Mouse (Mus musculus) gastrocnemius, postnatal 36 days (tissue): Measurements from ENCODE around the gene Gm11596. TPM values are rescaled to one million over a fixed set of nuclear protein-coding genes. Genes with fewer than 3 reads are reported as not detected.
"Not testable (repeated sequence)": the region's sequence is repeated elsewhere in the genome, so short reads cannot be mapped to it uniquely, and the experiment has no call there.

Experiments
- DNase-seq, 2 experiments: peaks; one replicate each; pipeline ENCODE4 v3.0.0; 2022
- intact Hi-C: fragments of 180-260 bp; cut with DNase I; formaldehyde crosslinking; loops from one replicate; pipeline ENCODE4 v1.15.1; 2025
- long read RNA-seq, 2 experiments: library from polyadenylated mRNA; stranded (forward); transcript quantifications; one replicate each; pipeline ENCODE4 v2.0.0; 2021
- total RNA-seq, 2 experiments: library from RNA; stranded (reverse); gene quantifications; 2 replicates each; pipeline ENCODE4 v1.2.3; 2021

Gene Gm11596
- total RNA-seq: not detected
- long read RNA-seq, experiment 1: 0 reads
- long read RNA-seq, experiment 2: 0 reads

- DNase-seq: no peak
- intact Hi-C loops: no loop called here
Observed at GRCm38 (mm10) chr11:99793367-99793766, at the start of gene Gm11596. Gm11596 (minus strand) TSS chr11:99793467.

- DNase-seq: no peak
- intact Hi-C loops: no loop called here
Observed at GRCm38 (mm10) chr11:99842185-99842584, 48.9 kb upstream of the Gm11596 start.

- intact Hi-C loops: no loop called here
- no peak for DNase-seq
Observed at GRCm38 (mm10) chr11:99837966-99838365, 44.7 kb upstream of the Gm11596 start, which contains the start of gene 2300003K06Rik. 2300003K06Rik (minus strand) TSS chr11:99838066.

GRCm38 (mm10) chr11:99815566-99815965, 22.3 kb upstream of the Gm11596 start, which contains the start of gene Gm11564:
Gm11564 (minus strand) TSS chr11:99815666.
- DNase-seq, intact Hi-C loops: not testable (repeated sequence)

GRCm38 (mm10) chr11:99809792-99810191, 16.5 kb upstream of the Gm11596 start, which contains the start of gene Krtap4-13:
Krtap4-13 (minus strand) TSS chr11:99809892.
- DNase-seq, intact Hi-C loops: not testable (repeated sequence)

- not testable (repeated sequence) for DNase-seq
Observed at GRCm38 (mm10) chr11:99804346-99804745, 11.1 kb upstream of the Gm11596 start, which contains the start of gene Gm11554. Gm11554 (minus strand) TSS chr11:99804446.

GRCm38 (mm10) chr11:99798832-99799231, 5.6 kb upstream of the Gm11596 start, which contains the start of gene Gm11569:
Gm11569 (minus strand) TSS chr11:99798932.
- intact Hi-C loops, DNase-seq: not testable (repeated sequence)

More at GRCm38 (mm10) chr11:99804346-99804745, 11.1 kb upstream of the Gm11596 start, which contains the start of gene Gm11554:
- intact Hi-C loops: not testable (repeated sequence)

GRCm38 (mm10) chr11:99784900-99785299, 8.4 kb downstream of the Gm11596 start, which contains the start of gene Krtap4-9:
Krtap4-9 (plus strand) TSS chr11:99785200.
- intact Hi-C loops: not testable (repeated sequence)

GRCm38 (mm10) chr11:99780604-99781003, 12.7 kb downstream of the Gm11596 start, which contains the start of gene Krtap4-8:
Krtap4-8 (minus strand) TSS chr11:99780704.
- intact Hi-C loops: no loop called here
- no peak for DNase-seq

More at GRCm38 (mm10) chr11:99784900-99785299, 8.4 kb downstream of the Gm11596 start, which contains the start of gene Krtap4-9:
- not testable (repeated sequence) for DNase-seq

- no peak for DNase-seq
- intact Hi-C loops: no loop called here
Observed at GRCm38 (mm10) chr11:99778401-99778800, 14.9 kb downstream of the Gm11596 start.

- DNase-seq, intact Hi-C loops: not testable (repeated sequence)
Observed at GRCm38 (mm10) chr11:99772813-99773212, 20.5 kb downstream of the Gm11596 start, which contains the start of gene Gm11595. Gm11595 (minus strand) TSS chr11:99772913.

GRCm38 (mm10) chr11:99768410-99768809, 24.9 kb downstream of the Gm11596 start:
- no peak for DNase-seq
- intact Hi-C loops: no loop called here

- intact Hi-C loops: no loop called here
- DNase-seq: no peak
Observed at GRCm38 (mm10) chr11:99758877-99759276, 34.4 kb downstream of the Gm11596 start.

GRCm38 (mm10) chr11:99743985-99744384, 49.3 kb downstream of the Gm11596 start:
- intact Hi-C loops: no loop called here

More at GRCm38 (mm10) chr11:99743985-99744384, 49.3 kb downstream of the Gm11596 start:
- no peak for DNase-seq

Other genes starting within 250 kb of the Gm11596 start
- not detected for gene Krtap3-3, start 242.6 kb downstream of the Gm11596 start, total RNA-seq
- not detected for gene Krtap3-2, start 236.6 kb downstream of the Gm11596 start, total RNA-seq
- gene Gm11939, start 234.0 kb downstream of the Gm11596 start, total RNA-seq: not detected
- gene Krtap3-1, start 226.8 kb downstream of the Gm11596 start, total RNA-seq: not detected
- not detected for gene Krtap1-5, start 212.5 kb downstream of the Gm11596 start, total RNA-seq
- not detected for gene Krtap1-4, start 209.8 kb downstream of the Gm11596 start, total RNA-seq
- gene Krtap1-3, start 202.1 kb downstream of the Gm11596 start, total RNA-seq: not detected
- gene Krtap9-3, start 195.4 kb downstream of the Gm11596 start, total RNA-seq: not detected
- gene Gm11938, start 190.2 kb downstream of the Gm11596 start, total RNA-seq: not detected
- gene Gm11937, start 183.3 kb downstream of the Gm11596 start, total RNA-seq: not detected
- not detected for gene Krtap2-4, start 178.6 kb downstream of the Gm11596 start, total RNA-seq
- gene Gm11562, start 173.0 kb downstream of the Gm11596 start, total RNA-seq: not detected
- not detected for gene Krtap4-1, start 165.2 kb downstream of the Gm11596 start, total RNA-seq
- not detected for gene Krtap4-2, start 158.4 kb downstream of the Gm11596 start, total RNA-seq
- gene Krtap4-7, start 149.4 kb downstream of the Gm11596 start, total RNA-seq: not detected
- gene Gm11555, start 143.2 kb downstream of the Gm11596 start, total RNA-seq: not detected
- not detected for gene Gm11563, start 134.5 kb downstream of the Gm11596 start, total RNA-seq
- not detected for gene Krtap4-6, start 127.5 kb downstream of the Gm11596 start, total RNA-seq
- not detected for gene Gm14190, start 102.7 kb downstream of the Gm11596 start, total RNA-seq
- not detected for gene Gm14180, start 59.2 kb downstream of the Gm11596 start, total RNA-seq
- not detected for gene Gm11595, start 20.6 kb downstream of the Gm11596 start, total RNA-seq
- not detected for gene Krtap4-8, start 12.8 kb downstream of the Gm11596 start, total RNA-seq
- gene Krtap4-9, start 8.3 kb downstream of the Gm11596 start, total RNA-seq: not detected
- gene Gm11569, start 5.5 kb upstream of the Gm11596 start, total RNA-seq: not detected
- not detected for gene Gm11554, start 11.0 kb upstream of the Gm11596 start, total RNA-seq
- not detected for gene Krtap4-13, start 16.4 kb upstream of the Gm11596 start, total RNA-seq
- gene Gm11564, start 22.2 kb upstream of the Gm11596 start, total RNA-seq: not detected
- not detected for gene 2300003K06Rik, start 44.6 kb upstream of the Gm11596 start, total RNA-seq
- gene Krtap4-16, start 58.1 kb upstream of the Gm11596 start, total RNA-seq: not detected
- not detected for gene Gm11568, start 64.5 kb upstream of the Gm11596 start, total RNA-seq
- gene Gm11559, start 71.0 kb upstream of the Gm11596 start, total RNA-seq: not detected
- not detected for gene Krtap9-1, start 79.9 kb upstream of the Gm11596 start, total RNA-seq
- not detected for gene Gm11567, start 85.7 kb upstream of the Gm11596 start, total RNA-seq
- gene Krtap31-1, start 114.5 kb upstream of the Gm11596 start, total RNA-seq: not detected
- not detected for gene Gm11565, start 121.3 kb upstream of the Gm11596 start, total RNA-seq
- gene Krtap31-2, start 142.8 kb upstream of the Gm11596 start, total RNA-seq: not detected
- gene Krtap9-5, start 155.0 kb upstream of the Gm11596 start, total RNA-seq: not detected
- gene Krtap29-1, start 185.6 kb upstream of the Gm11596 start, total RNA-seq: not detected
- gene Krtap16-1, start 193.1 kb upstream of the Gm11596 start, total RNA-seq: not detected
- gene Krtap17-1, start 200.5 kb upstream of the Gm11596 start, total RNA-seq: not detected
- not detected for gene Krt33a, start 222.7 kb upstream of the Gm11596 start, total RNA-seq
- gene Krt33b, start 236.4 kb upstream of the Gm11596 start, total RNA-seq: not detected
- gene Krt34, start 248.1 kb upstream of the Gm11596 start, total RNA-seq: not detected